Comparison of ENCODE assay signal across 16 mouse cellular contexts in the genomic region with DNA sequence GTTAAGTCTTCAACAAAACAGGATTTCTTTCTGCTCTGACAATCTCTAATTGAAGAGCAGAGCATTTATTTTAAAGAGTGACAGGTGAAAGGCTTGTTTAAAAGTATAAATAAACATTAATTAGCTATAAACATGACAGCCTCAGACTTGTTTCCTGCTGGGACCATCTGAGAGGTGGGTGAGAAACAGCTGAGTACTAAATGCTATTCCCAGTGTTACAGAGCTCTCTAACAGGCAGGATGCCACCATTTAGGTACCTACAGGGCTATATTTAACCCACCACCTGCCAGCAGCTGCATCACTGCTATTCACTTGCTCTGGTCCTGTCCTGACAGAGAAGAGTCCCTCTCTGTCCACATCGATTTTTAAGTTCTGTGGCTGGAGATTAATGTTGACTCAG.
DNase-seq lines count a peak whose midpoint lies in the region; ATAC-seq lines count a peak whose summit lies in the region.
"Had no signal": no experiment of that assay in that cellular context is flagged by ENCODE, and none has a peak within 500 bp of the region (broad histone marks: within the 10 kb centered on the region; RNA-seq: fewer than 3 reads in every experiment).

No protein-coding gene starts in this region.

- no peaks in the 10 kb centered on the region for H3K27me3 ChIP-seq in forebrain, embryonic 16.5 days (replicated peaks; ENCODE audit: control insufficient read depth, insufficient read depth, low read length)
- no peaks in the 10 kb centered on the region for H3K27me3 ChIP-seq in forebrain, embryonic 10.5 days (ENCODE audit: poor library complexity, severe bottlenecking)
- H3K27me3 ChIP-seq: embryonic facial prominence, embryonic 13.5 days; heart, embryonic 13.5 days had no signal

- no peaks in the 10 kb centered on the region for H3K36me3 ChIP-seq in forebrain, embryonic 16.5 days (ENCODE audit: control insufficient read depth, insufficient read depth)
- H3K36me3 ChIP-seq in forebrain, embryonic 10.5 days (replicated peaks) = no peaks in the 10 kb centered on the region
- H3K36me3 ChIP-seq: embryonic facial prominence, embryonic 13.5 days; heart, embryonic 13.5 days had no signal

- no peak overlapping the region for H3K4me2 ChIP-seq in forebrain, embryonic 16.5 days (ENCODE audit: low read length)
- H3K4me2 ChIP-seq: embryonic facial prominence, embryonic 13.5 days; heart, embryonic 13.5 days had no signal

- no peaks in the 10 kb centered on the region for H3K9me3 ChIP-seq in forebrain, embryonic 16.5 days (ENCODE audit: control insufficient read depth, low read length)
- no peaks in the 10 kb centered on the region for H3K9me3 ChIP-seq in forebrain, embryonic 10.5 days
- H3K9me3 ChIP-seq: embryonic facial prominence, embryonic 13.5 days; heart, embryonic 13.5 days had no signal

- WGBS in forebrain, embryonic 16.5 days = 92% methylated on average over 1 of the region's 1 CpGs
- WGBS in forebrain, embryonic 10.5 days = 72% methylated on average over 1 of the region's 1 CpGs

- H3K27ac ChIP-seq in forebrain, embryonic 16.5 days (ENCODE audit: low read length) = no peak overlapping the region
- H3K27ac ChIP-seq in forebrain, embryonic 10.5 days = no peak overlapping the region
- H3K27ac ChIP-seq: embryonic facial prominence, embryonic 13.5 days; heart, embryonic 13.5 days had no signal

- H3K4me3 ChIP-seq in forebrain, embryonic 16.5 days (replicated peaks; ENCODE audit: low read length) = no peak overlapping the region
- no peak overlapping the region for H3K4me3 ChIP-seq in forebrain, embryonic 10.5 days
- H3K4me3 ChIP-seq: embryonic facial prominence, embryonic 13.5 days; heart, embryonic 13.5 days had no signal

- DNase-seq in forebrain, embryonic 10.5 days (ENCODE audit: extremely low spot score, low spot score) = no peak
- DNase-seq in right cerebral cortex, postnatal 25 days = peak; percentile 5
- no peak for DNase-seq in right cerebral cortex, adult 18-20 months
- DNase-seq in layer of hippocampus, postnatal 14 days (ENCODE audit: low spot score in 2 of 2) = peak; percentile 12 to 40
- no peak for DNase-seq in cerebellum, adult 11 months
- DNase-seq in cerebellum, adult 9-10 months = no peak
- DNase-seq: adrenal gland, postnatal 14 days; cerebellum, adult 9-11 months; cerebellum, postnatal 36 days; gastrocnemius, postnatal 36 days; heart, adult 11 months; heart, postnatal 36 days had no signal

- ATAC-seq in forebrain, embryonic 16.5 days = peak; percentile 55
- ATAC-seq: hindbrain, embryonic 16.5 days had no signal

- no peaks in the 10 kb centered on the region for H3K4me1 ChIP-seq in forebrain, embryonic 16.5 days (replicated peaks; ENCODE audit: control insufficient read depth, insufficient read depth, low read length)
- no peaks in the 10 kb centered on the region for H3K4me1 ChIP-seq in forebrain, embryonic 10.5 days
- H3K4me1 ChIP-seq: embryonic facial prominence, embryonic 13.5 days; heart, embryonic 13.5 days had no signal

- H3K9ac ChIP-seq in forebrain, embryonic 16.5 days (replicated peaks; ENCODE audit: low read depth, low read length) = no peak overlapping the region
- H3K9ac ChIP-seq: embryonic facial prominence, embryonic 13.5 days; heart, embryonic 13.5 days had no signal

Comparison
In these comparisons a context has a peak if more than half of its experiments do, and no peak if none do; other contexts are left out.
1. DNase-seq: peak in right cerebral cortex, postnatal 25 days (single experiment) and layer of hippocampus, postnatal 14 days (2 of 2); none in forebrain, embryonic 10.5 days (single experiment), right cerebral cortex, adult 18-20 months (single experiment), cerebellum, adult 11 months (single experiment) and cerebellum, adult 9-10 months (single experiment).